Mouse (Mus musculus) left cerebral cortex, adult 18-20 months (tissue): Measurements from ENCODE around the gene Tbx3. TPM values are rescaled to one million over a fixed set of nuclear protein-coding genes. Genes with fewer than 3 reads are reported as not detected.

ENCODE experiments used
- DNase-seq, 2 experiments: peaks; one replicate each; pipeline ENCODE4 v3.0.0; 2021 to 2022; ENCODE audit warnings: low spot score in 2 of 2, mixed read lengths in 1 of 2
- long read RNA-seq, 2 experiments: library from polyadenylated mRNA; stranded (forward); transcript quantifications; one replicate each; pipeline ENCODE4 v2.0.0; 2021
- total RNA-seq, 2 experiments: library from RNA; stranded (reverse); gene quantifications; 2 replicates each; pipeline ENCODE4 v1.2.3; 2021

Tbx3 gene
- total RNA-seq: 1 to 10 TPM; 4.5 to 5.5 TPM
- long read RNA-seq, experiment 1, full-length matches to known transcripts: 2 of 2 reads
- long read RNA-seq, experiment 1, partial matches to known transcripts: 0 of 2 reads
- long read RNA-seq, experiment 1, other reads (novel, unspliced or antisense): 0 of 2 reads
- long read RNA-seq, experiment 2: 0 reads

- peak; percentile 38 to 51 for DNase-seq
These were observed at the start of gene Tbx3 for GRCm38 (mm10) chr5:119670566-119671108. TSS of gene Tbx3 (plus strand) at chr5:119670669.

- no peak for DNase-seq
These were observed 48.4 kb upstream of the Tbx3 start for GRCm38 (mm10) chr5:119622076-119622475.

- no peak for DNase-seq
These were observed 45.9 kb upstream of the Tbx3 start for GRCm38 (mm10) chr5:119624554-119624953.

GRCm38 (mm10) chr5:119625603-119626002 lies 44.9 kb upstream of the Tbx3 start:
- DNase-seq: no peak

GRCm38 (mm10) chr5:119626154-119626553 lies 44.3 kb upstream of the Tbx3 start:
- no peak for DNase-seq

GRCm38 (mm10) chr5:119626662-119627061 lies 43.8 kb upstream of the Tbx3 start:
- no peak for DNase-seq

- DNase-seq: no peak
These were observed 42.4 kb upstream of the Tbx3 start for GRCm38 (mm10) chr5:119628100-119628499.

GRCm38 (mm10) chr5:119628746-119629327 lies 41.6 kb upstream of the Tbx3 start:
- DNase-seq: no peak

GRCm38 (mm10) chr5:119633581-119633980 lies 36.9 kb upstream of the Tbx3 start:
- no peak for DNase-seq

- DNase-seq: no peak
These were observed 35.6 kb upstream of the Tbx3 start for GRCm38 (mm10) chr5:119634861-119635260.

GRCm38 (mm10) chr5:119638300-119638699 lies 32.2 kb upstream of the Tbx3 start:
- DNase-seq: no peak

GRCm38 (mm10) chr5:119641094-119641493 lies 29.4 kb upstream of the Tbx3 start:
- no peak for DNase-seq

GRCm38 (mm10) chr5:119641714-119642113 lies 28.8 kb upstream of the Tbx3 start:
- DNase-seq: no peak

GRCm38 (mm10) chr5:119646965-119647364 lies 23.5 kb upstream of the Tbx3 start:
- no peak for DNase-seq

GRCm38 (mm10) chr5:119651135-119651965 lies 19.1 kb upstream of the Tbx3 start:
- DNase-seq: no peak

GRCm38 (mm10) chr5:119656354-119656753 lies 14.1 kb upstream of the Tbx3 start:
- no peak for DNase-seq

- DNase-seq: no peak
These were observed 13.6 kb upstream of the Tbx3 start for GRCm38 (mm10) chr5:119656856-119657255.

- no peak for DNase-seq
These were observed 13.1 kb upstream of the Tbx3 start for GRCm38 (mm10) chr5:119657362-119657761.

- no peak for DNase-seq
These were observed 12.7 kb upstream of the Tbx3 start for GRCm38 (mm10) chr5:119657804-119658203.

- DNase-seq: no peak
These were observed 12.1 kb upstream of the Tbx3 start for GRCm38 (mm10) chr5:119658396-119658795.

GRCm38 (mm10) chr5:119659041-119659440 lies 11.4 kb upstream of the Tbx3 start:
- DNase-seq: no peak
